Mouse (Mus musculus): ENCODE results near the gene Cpvl. TPM values are rescaled to one million over a fixed set of nuclear protein-coding genes. Genes with fewer than 3 reads are reported as not detected.

The Cpvl gene
- polyA plus RNA-seq, 2 experiments: 0.20 to 0.21 TPM

DNA sequence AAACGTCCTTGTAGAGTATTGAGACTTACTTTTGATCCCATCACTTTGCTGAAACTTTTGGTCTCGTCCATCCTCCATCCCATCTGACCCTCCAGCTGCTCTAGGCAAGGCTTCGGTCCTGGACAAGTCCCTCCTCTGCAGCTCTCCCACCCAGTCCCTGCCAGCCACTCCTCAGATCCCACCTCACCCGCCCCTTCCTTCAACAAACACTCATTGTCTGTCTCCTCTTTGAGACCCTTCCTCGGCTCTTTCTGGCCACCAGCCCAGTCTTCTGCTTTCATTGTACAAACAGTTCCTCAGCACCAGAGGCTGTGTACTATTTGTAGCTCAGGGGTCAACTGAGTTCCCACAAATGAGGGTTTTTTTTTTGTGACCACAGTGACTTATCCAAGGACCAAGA, 5.0 kb downstream of the Cpvl start:
- H3K9ac ChIP-seq (ENCODE audit: low read depth, low read length, severe bottlenecking): no peak overlapping the region
- H3K27me3 ChIP-seq (ENCODE audit: control insufficient read depth, insufficient read depth, low read length): no peaks in the 10 kb centered on the region
- no peak for TF ChIP-seq POLR2A (IDR thresholded peaks at IDR 0.05; ENCODE audit: borderline replicate concordance, extremely low read depth, insufficient read depth, insufficient read length)
- no peak overlapping the region for H3K4me3 ChIP-seq (replicated peaks; ENCODE audit: low read length)
- no peaks in the 10 kb centered on the region; the same call in 1 of the 2 replicates for H3K4me1 ChIP-seq (ENCODE audit: control insufficient read depth, insufficient read depth, low read length)
- no peak overlapping the region for H3K27ac ChIP-seq (replicated peaks; ENCODE audit: low read depth, low read length)
- ATAC-seq (ENCODE audit: low FRiP score, low read depth): no peak
- H3K4me2 ChIP-seq (replicated peaks; ENCODE audit: low read depth, low read length, severe bottlenecking): no peak overlapping the region
- H3K9me3 ChIP-seq (ENCODE audit: control insufficient read depth, low read length): no peaks in the 10 kb centered on the region
- no peaks in the 10 kb centered on the region for H3K36me3 ChIP-seq (ENCODE audit: control insufficient read depth, insufficient read depth, low read length)
- DNase-seq (ENCODE audit: low spot score): no peak
- WGBS: 50% methylated on average over 5 of the region's 5 CpGs

DNA sequence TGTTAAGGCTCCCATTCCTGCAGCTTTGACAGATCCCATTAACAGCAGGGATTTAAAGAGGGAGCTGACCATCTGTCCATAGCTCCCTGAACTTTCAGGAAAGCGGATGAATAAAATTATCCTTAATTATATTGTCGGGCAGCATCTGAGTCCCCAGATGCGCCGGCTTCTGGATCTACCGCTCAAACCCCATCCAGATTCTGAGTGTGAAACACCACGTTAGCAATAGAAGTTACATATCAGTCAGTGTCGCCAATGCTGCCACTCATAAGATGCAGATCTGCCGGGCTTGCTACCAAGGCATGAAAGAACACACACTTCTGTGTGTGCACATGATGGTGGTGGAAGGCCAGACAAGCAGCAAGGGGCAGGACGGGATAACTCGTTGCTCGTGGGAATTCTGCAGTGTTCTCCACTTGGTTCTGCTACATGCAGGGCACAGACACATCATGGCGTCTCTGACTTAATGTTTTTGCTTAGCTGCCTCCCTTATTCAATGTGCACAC, 6.2 kb downstream of the Cpvl start:
- no peak overlapping the region for H3K4me3 ChIP-seq (replicated peaks; ENCODE audit: low read length)
- TF ChIP-seq POLR2A (IDR thresholded peaks at IDR 0.05; ENCODE audit: borderline replicate concordance, extremely low read depth, insufficient read depth, insufficient read length): no peak
- WGBS: 83% methylated on average over 12 of the region's 12 CpGs
- no peaks in the 10 kb centered on the region for H3K36me3 ChIP-seq (ENCODE audit: control insufficient read depth, insufficient read depth, low read length)
- no peaks in the 10 kb centered on the region; the same call in 1 of the 2 replicates for H3K4me1 ChIP-seq (ENCODE audit: control insufficient read depth, insufficient read depth, low read length)
- H3K27me3 ChIP-seq (ENCODE audit: control insufficient read depth, insufficient read depth, low read length): no peaks in the 10 kb centered on the region
- H3K27ac ChIP-seq (replicated peaks; ENCODE audit: low read depth, low read length): no peak overlapping the region
- ATAC-seq (ENCODE audit: low FRiP score, low read depth): no peak
- DNase-seq (ENCODE audit: low spot score): no peak
- no peak overlapping the region for H3K4me2 ChIP-seq (replicated peaks; ENCODE audit: low read depth, low read length, severe bottlenecking)
- no peak overlapping the region for H3K9ac ChIP-seq (ENCODE audit: low read depth, low read length, severe bottlenecking)
- H3K9me3 ChIP-seq (ENCODE audit: control insufficient read depth, low read length): no peaks in the 10 kb centered on the region

DNA sequence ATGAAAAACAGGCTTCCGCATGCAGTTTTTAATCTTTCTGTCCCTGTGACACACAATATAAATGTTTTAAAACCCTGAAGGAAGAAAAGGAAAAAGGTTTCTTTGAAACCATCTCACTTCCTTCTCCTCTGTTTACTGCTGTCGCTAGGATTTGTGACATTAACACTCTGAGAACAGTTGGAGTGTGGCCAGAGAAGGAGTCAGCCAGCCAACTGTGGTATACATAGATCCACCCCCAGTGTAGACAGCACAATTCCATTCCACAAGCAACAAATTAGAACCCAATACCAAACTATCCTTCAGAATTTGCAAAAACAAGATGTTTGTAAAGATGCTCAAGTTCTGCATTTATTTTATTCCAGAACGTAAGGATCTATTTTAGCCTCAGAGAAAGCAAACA, 6.7 kb downstream of the Cpvl start:
- no peaks in the 10 kb centered on the region; the same call in 1 of the 2 replicates for H3K4me1 ChIP-seq (ENCODE audit: control insufficient read depth, insufficient read depth, low read length)
- no peaks in the 10 kb centered on the region for H3K27me3 ChIP-seq (ENCODE audit: control insufficient read depth, insufficient read depth, low read length)
- H3K36me3 ChIP-seq (ENCODE audit: control insufficient read depth, insufficient read depth, low read length): no peaks in the 10 kb centered on the region

DNA sequence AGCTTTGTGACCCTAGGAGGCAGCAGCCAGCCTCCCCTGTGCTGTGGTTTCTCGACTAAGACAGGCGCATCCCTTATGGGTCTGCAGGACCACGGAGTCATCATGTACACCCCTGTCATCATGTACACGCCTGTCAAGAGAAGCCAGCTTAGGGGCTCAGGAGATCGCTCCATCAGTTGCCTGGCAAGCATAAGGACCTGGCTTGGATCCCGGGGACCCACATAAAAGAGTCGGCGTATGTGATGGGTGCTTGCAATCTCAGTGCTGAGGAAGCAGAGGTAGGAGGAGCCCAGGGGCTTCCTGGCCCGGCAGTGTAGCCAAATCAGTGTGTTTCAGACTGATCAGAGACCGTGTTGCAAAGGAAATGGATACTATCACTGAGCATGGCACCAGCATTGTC, 9.4 kb downstream of the Cpvl start:
- TF ChIP-seq POLR2A (IDR thresholded peaks at IDR 0.05; ENCODE audit: borderline replicate concordance, extremely low read depth, insufficient read depth, insufficient read length): no peak

More for the DNA sequence above, 6.7 kb downstream of the Cpvl start:
- WGBS: 51% methylated on average over 3 of the region's 3 CpGs
- no peaks in the 10 kb centered on the region for H3K9me3 ChIP-seq (ENCODE audit: control insufficient read depth, low read length)
- no peak overlapping the region for H3K27ac ChIP-seq (replicated peaks; ENCODE audit: low read depth, low read length)
- no peak for ATAC-seq (ENCODE audit: low FRiP score, low read depth)
- H3K4me3 ChIP-seq (replicated peaks; ENCODE audit: low read length): no peak overlapping the region
- DNase-seq (ENCODE audit: low spot score): no peak
- no peak overlapping the region for H3K9ac ChIP-seq (ENCODE audit: low read depth, low read length, severe bottlenecking)
- H3K4me2 ChIP-seq (replicated peaks; ENCODE audit: low read depth, low read length, severe bottlenecking): no peak overlapping the region
- no peak for TF ChIP-seq POLR2A (IDR thresholded peaks at IDR 0.05; ENCODE audit: borderline replicate concordance, extremely low read depth, insufficient read depth, insufficient read length)

DNA sequence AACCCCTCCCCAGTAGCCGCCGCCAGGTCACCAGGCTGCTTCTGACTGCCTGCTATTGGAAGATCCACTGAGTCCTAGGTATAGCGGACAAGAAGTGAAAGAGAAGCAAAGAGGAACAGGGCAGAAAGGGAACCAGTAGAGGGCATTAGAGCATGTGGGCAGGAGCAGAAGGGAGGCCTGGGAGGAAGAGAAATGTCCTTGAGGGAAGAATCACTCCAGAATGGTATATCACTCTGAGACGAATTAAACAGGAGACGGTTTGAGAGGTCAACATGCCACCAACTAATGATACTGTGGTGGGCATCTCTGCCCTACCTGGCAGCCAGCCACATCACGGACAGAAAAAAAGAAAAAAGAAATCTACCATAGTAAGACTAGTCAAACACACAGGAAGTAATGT, 9.9 kb downstream of the Cpvl start:
- no peaks in the 10 kb centered on the region for H3K36me3 ChIP-seq (ENCODE audit: control insufficient read depth, insufficient read depth, low read length)
- no peak for ATAC-seq (ENCODE audit: low FRiP score, low read depth)
- H3K4me2 ChIP-seq (replicated peaks; ENCODE audit: low read depth, low read length, severe bottlenecking): no peak overlapping the region
- H3K9ac ChIP-seq (ENCODE audit: low read depth, low read length, severe bottlenecking): no peak overlapping the region
- no peaks in the 10 kb centered on the region for H3K27me3 ChIP-seq (ENCODE audit: control insufficient read depth, insufficient read depth, low read length)
- H3K9me3 ChIP-seq (ENCODE audit: control insufficient read depth, low read length): no peaks in the 10 kb centered on the region
- H3K4me3 ChIP-seq (replicated peaks; ENCODE audit: low read length): no peak overlapping the region
- 82% methylated on average over 6 of the region's 6 CpGs for WGBS
- DNase-seq (ENCODE audit: low spot score): no peak
- no peak for TF ChIP-seq POLR2A (IDR thresholded peaks at IDR 0.05; ENCODE audit: borderline replicate concordance, extremely low read depth, insufficient read depth, insufficient read length)
- peaks cover 5% of the 10 kb centered on the region; the same call in 1 of the 2 replicates for H3K4me1 ChIP-seq (ENCODE audit: control insufficient read depth, insufficient read depth, low read length)
- no peak overlapping the region for H3K27ac ChIP-seq (replicated peaks; ENCODE audit: low read depth, low read length)

More for the DNA sequence above, 9.4 kb downstream of the Cpvl start:
- Histone ChIP-seq H3K27me3 (ENCODE audit: control insufficient read depth, insufficient read depth, low read length) (no peaks in the 10 kb centered on the region), H3K27ac (replicated peaks; ENCODE audit: low read depth, low read length) (no peak overlapping the region), H3K4me1 (ENCODE audit: control insufficient read depth, insufficient read depth, low read length) (peaks cover under 1% of the 10 kb centered on the region; the same call in 1 of the 2 replicates), H3K9me3 (ENCODE audit: control insufficient read depth, low read length) (no peaks in the 10 kb centered on the region), H3K4me3 (replicated peaks; ENCODE audit: low read length) (no peak overlapping the region), H3K9ac (ENCODE audit: low read depth, low read length, severe bottlenecking) (no peak overlapping the region), H3K4me2 (replicated peaks; ENCODE audit: low read depth, low read length, severe bottlenecking) (no peak overlapping the region), H3K36me3 (ENCODE audit: control insufficient read depth, insufficient read depth, low read length) (no peaks in the 10 kb centered on the region)
- DNase-seq (ENCODE audit: low spot score) (no peak), ATAC-seq (ENCODE audit: low FRiP score, low read depth) (no peak)
- 77% methylated on average over 10 of the region's 10 CpGs for WGBS
